In genomic region chr10:78067226-78067625, GRCm38 (mm10) we compare ENCODE assay signal across 9 mouse cellular contexts. TPM values are rescaled to one million over a fixed set of nuclear protein-coding genes. Genes with fewer than 3 reads are reported as not detected.
DNase-seq lines count a peak whose midpoint lies in the region; ATAC-seq lines count a peak whose summit lies in the region.
"Had no signal": no experiment of that assay in that cellular context is flagged by ENCODE, and none has a peak within 500 bp of the region (broad histone marks: within the 10 kb centered on the region; RNA-seq: fewer than 3 reads in every experiment).

No protein-coding gene starts in this region.

- ATAC-seq in common myeloid progenitor, adult 5-6 weeks (replicated peaks; ENCODE audit: low read depth, poor library complexity, severe bottlenecking) = peak; percentile 33; the same call in 1 of the 2 replicates

- DNase-seq in heart, adult 11 months = peak; percentile 98
- no peak for DNase-seq in heart, postnatal 14 days
- DNase-seq in B cell, adult 2 months = peak; percentile 62
- peak; percentile 42 for DNase-seq in liver
- DNase-seq in spleen, adult 18-20 months = no peak
- DNase-seq in layer of hippocampus, adult 18-20 months (ENCODE audit: low spot score in 2 of 2) = no peak
- DNase-seq in ovary, adult 18-20 months (ENCODE audit: low spot score) = no peak
- DNase-seq: heart, postnatal 36 days had no signal

- intact Hi-C loops in heart, postnatal 14 days (cut with DNase I) = loop anchor here (5.0 kb wide), 1 partner anchor 35 kb away; no protein-coding TSS in a partner anchor

RNA-seq across cellular contexts. Expression of gene Icosl, which starts 1.9 kb away (rescaled TPM):
- total RNA-seq in heart, postnatal 14 days (2021) = 1 to 10 TPM; 5.5 to 6.0 TPM
- total RNA-seq in common myeloid progenitor, adult 5-6 weeks (2017) = 0.73 and 1.0 TPM in 2 replicates
- total RNA-seq in layer of hippocampus, adult 18-20 months (2021) = 10 to 100 TPM; 12.1 to 12.7 TPM

RNA-seq across cellular contexts. Expression of gene Aire, which starts 23.8 kb away (rescaled TPM):
- total RNA-seq in heart, postnatal 14 days (2021) = under 1 TPM in 1 of 2 experiments, not detected in 1; 0.12 TPM
- total RNA-seq in common myeloid progenitor, adult 5-6 weeks (2017) = not detected in 2 replicates
- under 1 TPM; 0.64 to 0.79 TPM for total RNA-seq in layer of hippocampus, adult 18-20 months (2021)
- total RNA-seq: heart, postnatal 36 days had no signal

RNA-seq across cellular contexts. Expression of gene Dnmt3l, which starts 25.5 kb away (rescaled TPM):
- total RNA-seq in heart, postnatal 14 days (2021) = not detected
- 0.87 TPM in 1 of 2 replicates, not detected in the other for total RNA-seq in common myeloid progenitor, adult 5-6 weeks (2017)
- total RNA-seq in layer of hippocampus, adult 18-20 months (2021) = 1 to 10 TPM in 1 of 2 experiments, under 1 TPM in 1; 0.74 to 1.2 TPM
- total RNA-seq: heart, postnatal 36 days had no signal

RNA-seq across cellular contexts. Expression of gene Pfkl, which starts 57.3 kb away (rescaled TPM):
- 100 to 1,000 TPM; 104 to 107 TPM for total RNA-seq in heart, postnatal 14 days (2021)
- total RNA-seq in common myeloid progenitor, adult 5-6 weeks (2017) = 42.8 and 43.8 TPM in 2 replicates
- 100 to 1,000 TPM; 217 to 223 TPM for total RNA-seq in layer of hippocampus, adult 18-20 months (2021)

Comparison
In these comparisons a context has a peak if more than half of its experiments do, and no peak if none do; other contexts are left out.
1. DNase-seq: peak in heart, adult 11 months (single experiment), B cell, adult 2 months (2 of 2) and liver (single experiment); none in heart, postnatal 14 days (0 of 2), spleen, adult 18-20 months (0 of 2), layer of hippocampus, adult 18-20 months (0 of 2) and ovary, adult 18-20 months (single experiment).